Mouse (Mus musculus) bone marrow macrophage, adult 2 months (primary cell): ENCODE results near the gene Ndrg4. TPM values are rescaled to one million over a fixed set of nuclear protein-coding genes. Genes with fewer than 3 reads are reported as not detected.

ENCODE experiments used
- H3K27ac ChIP-seq: 2 replicates; pipeline ENCODE4 v1.5.1; 2012; ENCODE audit warnings: low read depth, low read length; ENCODE audit not compliant: insufficient read depth
- H3K4me1 ChIP-seq: 2 replicates; pipeline ENCODE4 v1.6.1; 2012; ENCODE audit warnings: low read length; ENCODE audit not compliant: control insufficient read depth, insufficient read depth
- H3K4me3 ChIP-seq: 2 replicates; pipeline ENCODE4 v1.5.1; 2012; ENCODE audit warnings: mild to moderate bottlenecking, low read length, moderate library complexity; ENCODE audit not compliant: insufficient read depth
- CTCF ChIP-seq: IDR thresholded peaks from 2 replicates; pipeline ENCODE4 v1.5.1; 2012; ENCODE audit warnings: low read depth, mild to moderate bottlenecking, low read length, moderate library complexity
- POLR2A ChIP-seq: IDR thresholded peaks from 2 replicates; pipeline ENCODE4 v1.6.1; 2012; ENCODE audit warnings: mild to moderate bottlenecking, low read depth, low read length, borderline replicate concordance
- polyA plus RNA-seq: library from polyadenylated mRNA; stranded (reverse); fragments of >200 nt; gene quantifications from 2 replicates; pipeline ENCODE4 v1.2.4, GENCODE M21; 2012; ENCODE audit not compliant: missing spikeins, insufficient read depth, insufficient read length

Gene Ndrg4
- polyA plus RNA-seq, 1 experiment: 1.0 TPM

- H3K4me1 ChIP-seq: peaks cover 3% of the 10 kb centered on the region; the same call in 1 of the 2 replicates
- peak overlapping the region; percentile 67 for H3K4me3 ChIP-seq
- no peak for TF ChIP-seq CTCF
- no peak for TF ChIP-seq POLR2A
- H3K27ac ChIP-seq: no peak overlapping the region
Measured at GRCm38 (mm10) chr8:95702480-95703446, 26.0 kb downstream of the Ndrg4 start.

DNA sequence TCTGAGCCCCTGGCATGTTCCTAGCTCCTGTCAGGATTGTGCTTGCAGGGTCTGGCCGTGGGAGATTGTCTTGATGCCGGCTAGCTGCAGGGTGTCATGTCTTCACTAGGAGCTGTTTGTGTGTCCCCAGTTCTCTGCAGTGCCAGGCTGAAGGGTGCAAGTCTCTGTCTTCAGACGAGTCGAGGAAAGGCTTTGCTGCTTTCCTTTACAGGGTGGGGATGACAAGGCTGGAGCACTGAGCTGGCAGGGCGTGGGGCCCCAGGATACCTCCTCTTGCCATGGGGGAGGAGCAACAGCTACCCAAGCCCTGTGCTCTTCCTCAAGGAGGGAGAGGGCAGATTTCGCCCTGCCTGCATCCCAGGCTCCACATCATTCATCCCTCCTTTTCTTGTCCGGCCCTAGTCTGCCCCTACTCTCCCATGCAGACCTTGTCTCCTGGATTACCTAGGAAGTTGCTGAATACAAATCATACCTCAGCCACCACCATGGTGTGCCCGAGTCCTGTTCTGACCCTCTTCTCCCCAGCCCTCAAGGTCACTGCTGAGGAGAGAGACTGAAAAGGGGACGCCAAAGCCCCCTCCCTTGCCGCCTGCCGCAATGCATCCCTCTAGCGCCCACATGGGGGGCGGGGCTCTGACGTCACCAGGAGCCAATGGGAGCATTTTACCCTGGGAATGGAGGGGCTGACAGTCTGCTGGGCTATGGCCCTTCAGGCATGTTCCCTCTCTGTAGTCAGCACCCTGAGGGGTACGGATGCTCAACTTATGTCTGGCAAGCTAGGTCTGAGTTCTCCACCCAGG lies 26.9 kb downstream of the Ndrg4 start:
- peaks cover 3% of the 10 kb centered on the region; the same call in 1 of the 2 replicates for H3K4me1 ChIP-seq
- no peak for TF ChIP-seq POLR2A
- TF ChIP-seq CTCF: no peak
- peak overlapping the region; percentile 67 for H3K4me3 ChIP-seq
- H3K27ac ChIP-seq: no peak overlapping the region

GRCm38 (mm10) chr8:95704538-95704937 lies 27.8 kb downstream of the Ndrg4 start:
- Histone ChIP-seq H3K4me1 (peaks cover 3% of the 10 kb centered on the region; the same call in 1 of the 2 replicates), H3K27ac (no peak overlapping the region), H3K4me3 (no peak overlapping the region)
- no peak for TF ChIP-seq CTCF
- TF ChIP-seq POLR2A: no peak

DNA sequence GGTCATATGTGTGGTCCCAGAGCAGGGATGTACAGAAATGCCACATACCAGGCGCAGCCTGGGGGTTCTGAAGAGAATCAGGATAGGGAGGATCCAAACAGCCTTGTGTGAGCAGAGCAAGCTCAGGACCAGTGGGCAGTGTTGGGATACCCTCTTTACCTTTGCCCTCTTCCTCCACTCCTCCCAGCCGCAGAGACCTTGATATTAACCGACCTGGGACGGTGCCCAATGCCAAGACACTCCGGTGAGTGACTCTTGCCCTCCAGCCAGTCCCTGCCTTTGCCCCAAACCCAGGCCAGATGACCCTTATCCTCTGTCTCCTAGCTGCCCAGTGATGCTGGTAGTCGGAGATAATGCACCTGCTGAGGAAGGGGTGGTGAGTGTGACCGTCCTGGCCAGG lies 32.8 kb downstream of the Ndrg4 start:
- Histone ChIP-seq H3K4me3 (no peak overlapping the region), H3K27ac (no peak overlapping the region), H3K4me1 (no peaks in the 10 kb centered on the region)
- no peak for TF ChIP-seq CTCF
- TF ChIP-seq POLR2A: no peak

DNA sequence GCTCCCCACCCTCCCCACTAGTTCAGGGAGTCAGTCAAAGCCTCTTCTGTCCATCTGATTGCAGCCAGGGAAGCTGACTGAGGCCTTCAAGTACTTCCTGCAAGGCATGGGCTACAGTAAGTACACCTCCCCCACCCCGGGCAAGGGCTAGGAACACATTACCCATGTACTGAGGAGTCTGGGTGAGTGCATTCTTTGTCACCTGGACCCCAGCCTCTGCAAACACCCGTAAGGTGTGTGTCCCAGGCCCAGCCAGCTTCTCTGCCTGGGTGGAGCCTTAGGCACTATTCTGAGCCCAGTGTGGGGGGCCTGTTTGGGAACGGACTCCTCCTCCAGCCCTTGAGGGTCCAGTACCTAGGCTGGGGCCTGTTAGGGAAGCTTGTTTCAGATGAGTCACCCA lies 34.2 kb downstream of the Ndrg4 start:
- H3K4me1 ChIP-seq: peaks cover 5% of the 10 kb centered on the region
- no peak overlapping the region for H3K4me3 ChIP-seq
- no peak overlapping the region for H3K27ac ChIP-seq
- no peak for TF ChIP-seq POLR2A
- TF ChIP-seq CTCF: no peak

GRCm38 (mm10) chr8:95712395-95712794 lies 35.6 kb downstream of the Ndrg4 start:
- no peak for TF ChIP-seq CTCF
- no peak for TF ChIP-seq POLR2A
- H3K4me1 ChIP-seq: peaks cover 5% of the 10 kb centered on the region

DNA sequence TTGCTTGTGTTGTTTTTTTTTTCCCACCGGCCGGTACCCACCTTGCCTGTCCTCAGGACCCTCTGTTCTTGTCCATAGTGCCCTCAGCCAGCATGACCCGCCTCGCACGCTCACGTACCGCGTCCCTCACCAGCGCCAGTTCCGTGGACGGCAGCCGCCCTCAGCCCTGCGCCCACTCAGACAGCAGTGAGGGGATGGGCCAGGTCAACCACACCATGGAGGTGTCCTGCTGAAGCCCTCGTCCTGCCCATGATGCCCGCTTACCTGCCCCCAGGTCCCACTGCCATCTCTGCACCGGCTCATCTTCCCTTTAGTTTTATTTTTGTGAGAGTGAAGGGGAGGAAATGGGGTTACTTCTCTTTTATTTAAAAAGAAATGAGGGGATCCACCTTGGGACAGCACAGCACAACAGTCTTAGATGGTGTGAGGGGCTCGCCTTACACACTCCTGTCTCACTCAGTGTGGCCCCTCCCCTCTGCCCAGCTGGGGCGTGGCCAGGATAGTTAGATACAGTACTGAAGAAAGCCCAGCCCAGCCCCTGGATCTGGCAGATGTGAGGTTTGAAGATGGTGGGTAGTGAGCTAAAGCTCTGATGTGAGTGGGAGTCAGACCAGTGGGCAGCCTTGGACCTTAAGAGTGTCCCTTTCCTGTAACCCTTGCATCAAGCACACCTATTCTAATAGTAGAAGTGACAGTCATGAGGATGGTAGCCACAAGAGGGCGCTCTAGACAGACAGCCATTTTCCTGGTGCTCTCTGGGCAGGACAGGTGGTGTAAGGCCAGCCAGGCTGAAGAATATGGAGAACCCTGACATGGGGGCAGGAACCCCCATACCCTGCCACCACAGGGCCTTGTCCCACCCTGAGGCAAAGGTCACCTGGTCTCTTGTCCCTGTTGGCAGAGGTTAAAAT lies 36.6 kb downstream of the Ndrg4 start:
- Histone ChIP-seq H3K4me1 (peaks cover 5% of the 10 kb centered on the region), H3K27ac (no peak overlapping the region), H3K4me3 (no peak overlapping the region)
- TF ChIP-seq POLR2A: no peak
- TF ChIP-seq CTCF: peak; percentile 92

More at GRCm38 (mm10) chr8:95712395-95712794, 35.6 kb downstream of the Ndrg4 start:
- no peak overlapping the region for H3K4me3 ChIP-seq
- no peak overlapping the region for H3K27ac ChIP-seq

GRCm38 (mm10) chr8:95714367-95714766 lies 37.6 kb downstream of the Ndrg4 start:
- no peak overlapping the region for H3K27ac ChIP-seq
- no peak for TF ChIP-seq POLR2A
- TF ChIP-seq CTCF: no peak
- no peak overlapping the region for H3K4me3 ChIP-seq
- H3K4me1 ChIP-seq: peaks cover 5% of the 10 kb centered on the region

- Histone ChIP-seq H3K27ac (no peak overlapping the region), H3K4me1 (peaks cover 5% of the 10 kb centered on the region), H3K4me3 (peak overlapping the region; percentile 81)
- TF ChIP-seq CTCF: no peak
- no peak for TF ChIP-seq POLR2A
Measured at GRCm38 (mm10) chr8:95714837-95715413, 38.1 kb downstream of the Ndrg4 start.
